Mouse (Mus musculus) thymus, adult 2 months (tissue): ENCODE results near the gene Map3k3. TPM values are rescaled to one million over a fixed set of nuclear protein-coding genes. Genes with fewer than 3 reads are reported as not detected.

Source experiments
- DNase-seq: peaks from one replicate; pipeline ENCODE4 v3.0.0; 2021
- H3K27ac ChIP-seq: fragments of 200-500 bp; 2 replicates; pipeline ENCODE4 v1.5.1; 2012; ENCODE audit warnings: low read length, control low read depth; ENCODE audit not compliant: control insufficient read depth, insufficient read depth
- H3K27me3 ChIP-seq: fragments of 200-500 bp; 2 replicates; pipeline ENCODE4 v1.6.1; 2012; ENCODE audit warnings: mild to moderate bottlenecking, low read length, moderate library complexity, mixed read lengths; ENCODE audit not compliant: control insufficient read depth, insufficient read depth
- H3K36me3 ChIP-seq: fragments of 200-500 bp; 2 replicates; pipeline ENCODE4 v1.6.1; 2012; ENCODE audit warnings: mild to moderate bottlenecking, low read length, moderate library complexity; ENCODE audit not compliant: control insufficient read depth, insufficient read depth
- H3K4me1 ChIP-seq: fragments of 200-500 bp; replicated peaks from 2 replicates; pipeline ENCODE4 v1.6.1; 2012; ENCODE audit warnings: low read length; ENCODE audit not compliant: control insufficient read depth, insufficient read depth
- H3K4me3 ChIP-seq: fragments of 200-500 bp; 2 replicates; pipeline ENCODE4 v1.5.1; 2012; ENCODE audit warnings: mild to moderate bottlenecking, low read length, control low read depth, moderate library complexity; ENCODE audit not compliant: control insufficient read depth, insufficient read depth
- CTCF ChIP-seq: fragments of 200-500 bp; IDR thresholded peaks from 2 replicates; pipeline ENCODE4 v1.5.1; 2012; ENCODE audit warnings: mild to moderate bottlenecking, control low read depth, low read length, moderate library complexity, borderline replicate concordance; ENCODE audit not compliant: control insufficient read depth, poor library complexity, insufficient read depth; ENCODE audit errors: extremely low read depth
- POLR2A ChIP-seq: fragments of 200-500 bp; IDR thresholded peaks from 2 replicates; pipeline ENCODE4 v1.6.1; 2012; ENCODE audit warnings: mild to moderate bottlenecking, low read length, control low read depth, moderate library complexity; ENCODE audit not compliant: control insufficient read depth, poor library complexity, insufficient read depth; ENCODE audit errors: extremely low read depth
- WGBS: fragments of 180-500 bp; shearing (Covaris S2); methylation state at CpG from one replicate; pipeline ENCODE4 v1.1.7; 2018; 5-methylcytosine and 5-hydroxymethylcytosine counted together
- polyA plus RNA-seq: library from polyadenylated mRNA; depleted of rRNA; stranded (reverse); fragments of >200 nt; gene quantifications from 2 replicates; pipeline ENCODE4 v1.2.3, GENCODE M21; 2012; rRNA removed

Gene Map3k3
- polyA plus RNA-seq, 1 experiment, result 45.6 TPM

- Histone ChIP-seq H3K36me3 (peaks cover 19% of the 10 kb centered on the region; the same call in 1 of the 2 replicates), H3K27ac (peak overlapping the region; percentile 78), H3K27me3 (no peaks in the 10 kb centered on the region), H3K4me1 (peaks cover 19% of the 10 kb centered on the region), H3K4me3 (peak overlapping the region; percentile 12; the same call in 1 of the 2 replicates)
- 46% methylated on average over 19 of the region's 19 CpGs for WGBS
- TF ChIP-seq CTCF, result no peak
- no peak for TF ChIP-seq POLR2A
- no peak for DNase-seq
These were observed 117.1 kb downstream of the Map3k3 start for GRCm38 (mm10) chr11:106201337-106202122.

GRCm38 (mm10) chr11:106202123-106202465, 117.7 kb downstream of the Map3k3 start, which contains the start of gene Strada:
Gene Strada (minus strand): TSS chr11:106202168.
- no peak for TF ChIP-seq POLR2A
- TF ChIP-seq CTCF, result no peak
- 24% methylated on average over 5 of the region's 5 CpGs for WGBS
- H3K4me1 ChIP-seq, result peaks cover 19% of the 10 kb centered on the region
- peak within 1 kb of the TSS; percentile 12; the same call in 1 of the 2 replicates for H3K4me3 ChIP-seq
- no peak for DNase-seq
- peak within 1 kb of the TSS; percentile 78 for H3K27ac ChIP-seq
- peaks cover 24% of the 10 kb centered on the region for H3K36me3 ChIP-seq
- no peaks in the 10 kb centered on the region for H3K27me3 ChIP-seq

Other genes with a start within 250 kb of the Map3k3 start
- 6.1 and 9.4 TPM in 2 replicates for gene Cyb561, start 131.3 kb upstream of the Map3k3 start, polyA plus RNA-seq
- 8.0 and 10.2 TPM in 2 replicates for gene Ace, start 116.7 kb upstream of the Map3k3 start, polyA plus RNA-seq
- gene Ace3, start 89.9 kb upstream of the Map3k3 start, polyA plus RNA-seq, result not detected in 2 replicates
- 3.9 and 4.3 TPM in 2 replicates for gene Kcnh6, start 76.5 kb upstream of the Map3k3 start, polyA plus RNA-seq
- 79.1 and 85.0 TPM in 2 replicates for gene Dcaf7, start 47.7 kb upstream of the Map3k3 start, polyA plus RNA-seq
- gene Taco1, start 18.6 kb upstream of the Map3k3 start, polyA plus RNA-seq, result 14.9 and 18.4 TPM in 2 replicates
- not detected in 2 replicates for gene Gm10840, start 76.2 kb downstream of the Map3k3 start, polyA plus RNA-seq
- 569 and 594 TPM in 2 replicates for gene Limd2, start 76.2 kb downstream of the Map3k3 start, polyA plus RNA-seq
- 40.3 and 40.5 TPM in 2 replicates for gene Strada, start 117.6 kb downstream of the Map3k3 start, polyA plus RNA-seq
- gene Ccdc47, start 131.7 kb downstream of the Map3k3 start, polyA plus RNA-seq, result 15.5 and 16.9 TPM in 2 replicates
- gene Ddx42, start 132.3 kb downstream of the Map3k3 start, polyA plus RNA-seq, result 16.7 and 19.9 TPM in 2 replicates
- 23.7 and 25.3 TPM in 2 replicates for gene Ftsj3, start 171.5 kb downstream of the Map3k3 start, polyA plus RNA-seq
- gene Psmc5, start 171.5 kb downstream of the Map3k3 start, polyA plus RNA-seq, result 53.9 and 56.1 TPM in 2 replicates
- gene Smarcd2, start 188.4 kb downstream of the Map3k3 start, polyA plus RNA-seq, result 552 and 570 TPM in 2 replicates
- 0.42 and 0.47 TPM in 2 replicates for gene Tcam1, start 192.1 kb downstream of the Map3k3 start, polyA plus RNA-seq
- 0.74 and 1.7 TPM in 2 replicates for gene Gh, start 217.3 kb downstream of the Map3k3 start, polyA plus RNA-seq
- 33.2 and 39.6 TPM in 2 replicates for gene Cd79b, start 230.1 kb downstream of the Map3k3 start, polyA plus RNA-seq